Mouse (Mus musculus) bone marrow, adult 2 months (tissue): Measurements from ENCODE around the gene Mier3.

Source experiments
- CTCF ChIP-seq: fragments of 200-500 bp; IDR thresholded peaks from 2 replicates; pipeline ENCODE4 v1.5.1; 2011; ENCODE audit warnings: low read length, control low read depth; ENCODE audit not compliant: control insufficient read depth, insufficient read depth
- POLR2A ChIP-seq: fragments of 200-500 bp; IDR thresholded peaks from 2 replicates; pipeline ENCODE4 v1.6.1; 2011; ENCODE audit warnings: low read depth, mild to moderate bottlenecking, control low read depth, low read length, borderline replicate concordance; ENCODE audit not compliant: control insufficient read depth

DNA sequence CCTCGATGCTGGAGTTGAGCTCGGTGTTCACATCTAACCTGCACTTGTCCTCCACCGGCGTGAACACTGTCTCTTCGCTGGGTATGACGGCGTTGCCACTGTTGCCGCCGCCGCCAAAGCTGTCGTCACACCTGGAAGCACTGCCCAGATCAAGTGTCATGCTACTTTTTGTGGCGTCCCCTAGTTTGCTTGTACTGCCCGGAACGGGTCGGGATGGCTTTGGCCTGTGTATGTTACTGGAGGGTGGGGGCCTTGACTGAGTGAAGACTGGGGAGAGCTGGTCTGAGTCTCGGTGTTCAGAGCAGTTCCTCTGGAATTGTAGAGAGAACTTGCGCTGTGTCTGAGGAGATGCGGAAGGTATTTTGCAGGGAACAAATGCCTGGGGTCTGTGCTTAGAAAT lies 74.6 kb downstream of the Mier3 start:
- TF ChIP-seq CTCF (no peak), POLR2A (no peak)
